Mouse (Mus musculus): ENCODE measurements around the gene Gigyf2.

- TF ChIP-seq CTCF (conservative IDR thresholded peaks at IDR 0.05; ENCODE audit: low read length) (no peak), POU5F1 (IDR thresholded peaks at IDR 0.05; ENCODE audit: borderline replicate concordance, low read length) (no peak)
These were observed 140.7 kb downstream of the Gigyf2 start for GRCm38 (mm10) chr1:87467469-87467868.
